Mouse (Mus musculus): ENCODE results near the gene Gm9736.
"Not testable (repeated sequence)": the region's sequence is repeated elsewhere in the genome, so short reads cannot be mapped to it uniquely, and the experiment has no call there.

- not testable (repeated sequence) for TF ChIP-seq POLR2A (IDR thresholded peaks at IDR 0.05; ENCODE audit: insufficient read length, low read depth); MAX (IDR thresholded peaks at IDR 0.05; ENCODE audit: low read depth); TCF12 (IDR thresholded peaks at IDR 0.05; ENCODE audit: insufficient read depth, poor library complexity, severe bottlenecking)
Observed at GRCm38 (mm10) chr10:77720299-77720698, 30.9 kb downstream of the Gm9736 start, which contains the start of gene Krtap12-1.

Data from myocyte (in vitro differentiated cells).